Mouse (Mus musculus): ENCODE results near the gene Specc1.

Specc1 gene

GRCm38 (mm10) chr11:62192050-62192449 is 235.5 kb downstream of the Specc1 start:
- DNase-seq: peak; percentile 6

GRCm38 (mm10) chr11:62193116-62193515 is 236.6 kb downstream of the Specc1 start:
- no peak for DNase-seq

- DNase-seq: no peak
Observed at GRCm38 (mm10) chr11:62194217-62194616, 237.7 kb downstream of the Specc1 start.

- DNase-seq: no peak
Observed at GRCm38 (mm10) chr11:62200901-62201512, 244.4 kb downstream of the Specc1 start.

GRCm38 (mm10) chr11:62202645-62203044 is 246.1 kb downstream of the Specc1 start:
- DNase-seq: no peak

GRCm38 (mm10) chr11:62209111-62209510 is 252.5 kb downstream of the Specc1 start:
- DNase-seq: no peak

GRCm38 (mm10) chr11:62209891-62210290 is 253.3 kb downstream of the Specc1 start:
- no peak for DNase-seq

- DNase-seq: no peak
Observed at GRCm38 (mm10) chr11:62213384-62213989, 256.9 kb downstream of the Specc1 start.

GRCm38 (mm10) chr11:62215107-62215506 is 258.5 kb downstream of the Specc1 start:
- DNase-seq: no peak

GRCm38 (mm10) chr11:62217751-62218150 is 261.2 kb downstream of the Specc1 start:
- DNase-seq: no peak

GRCm38 (mm10) chr11:62220756-62221510 is 264.4 kb downstream of the Specc1 start:
- DNase-seq: no peak

GRCm38 (mm10) chr11:62223416-62223815 is 266.9 kb downstream of the Specc1 start:
- no peak for DNase-seq

- DNase-seq: no peak
Observed at GRCm38 (mm10) chr11:62223962-62224361, 267.4 kb downstream of the Specc1 start.

GRCm38 (mm10) chr11:62224797-62225196 is 268.2 kb downstream of the Specc1 start:
- no peak for DNase-seq

- no peak for DNase-seq
Observed at GRCm38 (mm10) chr11:62240631-62241261, 284.2 kb downstream of the Specc1 start.

- DNase-seq: no peak
Observed at GRCm38 (mm10) chr11:62243871-62244270, 287.3 kb downstream of the Specc1 start.

GRCm38 (mm10) chr11:62244471-62244870 is 287.9 kb downstream of the Specc1 start:
- no peak for DNase-seq

- DNase-seq: no peak
Observed at GRCm38 (mm10) chr11:62247759-62248400, 291.3 kb downstream of the Specc1 start.

- peak; percentile 64 for DNase-seq
Observed at GRCm38 (mm10) chr11:62248401-62249244, 292.1 kb downstream of the Specc1 start, which contains the start of gene Adora2b. TSS of gene Adora2b (plus strand) at chr11:62248984.

GRCm38 (mm10) chr11:62249266-62250037 is 292.9 kb downstream of the Specc1 start:
- peak; percentile 18 for DNase-seq

GRCm38 (mm10) chr11:62251047-62251446 is 294.5 kb downstream of the Specc1 start:
- DNase-seq: no peak

Data from right cerebral cortex, postnatal 4 days (tissue).